Mouse (Mus musculus): ENCODE data around the gene Dok7.

Gene Dok7

DNA sequence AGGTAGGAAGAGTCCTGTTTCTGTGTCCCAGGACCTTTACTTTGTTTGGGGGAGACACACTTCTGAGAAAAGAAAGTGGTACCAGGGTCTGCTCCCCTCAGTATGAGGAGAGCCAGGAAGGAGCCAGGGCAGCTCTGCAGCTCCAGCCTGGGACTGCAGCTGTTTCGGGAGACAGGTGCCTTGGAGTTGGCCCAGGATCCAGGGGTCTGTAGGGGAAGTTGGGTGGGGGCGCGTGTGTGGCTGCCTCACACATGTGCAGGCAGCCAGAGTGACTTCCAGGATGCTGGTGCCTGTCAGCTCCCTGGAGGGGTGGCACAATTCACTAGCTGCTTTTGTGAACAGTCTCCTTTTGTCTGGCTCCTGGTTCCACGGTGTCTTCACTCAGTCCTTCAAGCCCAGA lies 1.0 kb downstream of the Dok7 start:
- DNase-seq (ENCODE audit: low spot score): no peak

DNA sequence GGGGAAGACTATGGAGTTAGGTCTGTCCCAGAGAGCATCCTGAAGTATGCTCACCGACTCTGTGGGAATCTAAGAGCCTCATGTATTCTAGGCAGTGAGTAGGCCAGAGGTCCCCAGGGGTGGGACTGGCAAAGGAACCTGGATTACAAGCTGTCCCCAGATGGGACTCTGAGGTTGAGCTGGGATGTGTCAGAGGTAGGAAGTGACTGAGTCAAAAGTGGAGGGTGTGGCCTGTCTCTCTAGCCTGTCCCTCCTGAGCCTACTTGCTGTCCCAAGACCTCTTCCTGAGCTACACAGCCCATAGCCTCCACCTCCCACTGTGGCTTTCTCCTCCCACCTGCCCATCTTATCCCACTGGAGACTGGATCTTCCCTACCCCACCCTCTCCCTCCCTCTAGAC lies 1.6 kb downstream of the Dok7 start:
- no peak for DNase-seq (ENCODE audit: low spot score)

DNA sequence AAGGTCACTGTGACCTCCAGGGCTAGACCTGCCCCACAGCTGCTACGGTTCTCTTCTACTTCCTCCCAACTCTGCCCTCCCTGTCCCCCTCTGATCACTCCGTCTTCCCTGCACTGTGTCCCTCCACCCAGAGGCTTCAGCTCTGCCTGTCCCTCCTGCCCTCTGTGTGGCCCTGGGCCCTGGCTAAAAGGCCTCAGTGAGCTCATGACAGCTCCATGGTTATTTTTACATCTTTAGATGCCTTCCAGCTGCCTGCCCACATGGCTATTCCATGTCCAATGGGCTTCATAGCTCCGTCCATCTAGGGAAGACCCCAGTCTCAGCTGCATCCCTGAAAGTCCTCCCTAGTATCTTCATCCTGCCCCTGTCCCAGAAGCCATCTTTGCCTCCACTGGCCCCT lies 3.5 kb downstream of the Dok7 start:
- no peak for DNase-seq (ENCODE audit: low spot score)

DNA sequence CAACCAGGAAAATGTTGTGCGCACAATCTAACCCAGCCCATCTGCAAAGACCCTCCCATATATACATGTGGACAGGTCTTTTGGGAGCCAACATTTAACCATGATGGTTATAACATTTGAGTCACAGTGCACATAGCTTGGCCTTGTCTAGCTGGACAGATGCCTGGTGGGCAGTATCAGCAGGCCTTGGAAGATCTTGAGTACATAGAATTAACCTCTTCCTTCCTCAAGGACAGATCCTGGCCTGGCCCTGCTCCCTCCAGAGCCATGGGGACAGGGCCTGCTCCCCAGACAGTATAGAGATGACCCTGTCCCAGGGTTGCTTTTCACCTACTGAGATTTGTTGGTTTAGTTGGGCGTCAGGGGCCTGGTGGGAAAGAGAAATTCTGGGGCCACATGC lies 13.3 kb downstream of the Dok7 start:
- DNase-seq (ENCODE audit: low spot score): no peak

DNA sequence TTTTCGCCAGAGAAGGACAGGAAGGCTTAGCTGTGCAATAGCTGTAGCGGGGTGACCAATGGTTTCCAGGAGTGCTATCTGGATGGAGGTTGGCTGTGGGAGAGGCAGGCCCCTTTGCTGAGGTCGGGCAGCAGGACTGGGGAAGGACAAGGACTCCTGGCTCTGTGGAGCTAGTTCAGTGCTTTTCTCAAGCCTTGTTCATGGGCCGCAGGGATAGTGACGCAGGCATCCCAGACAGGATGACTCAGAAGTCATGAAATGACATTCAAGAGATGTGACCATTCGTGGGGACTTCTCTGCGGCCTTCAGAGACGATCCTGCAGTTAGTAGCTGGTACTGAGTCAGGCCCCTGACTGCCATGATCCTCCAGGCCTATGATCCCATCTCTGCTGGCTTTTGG lies 13.7 kb downstream of the Dok7 start:
- DNase-seq (ENCODE audit: low spot score): no peak

DNA sequence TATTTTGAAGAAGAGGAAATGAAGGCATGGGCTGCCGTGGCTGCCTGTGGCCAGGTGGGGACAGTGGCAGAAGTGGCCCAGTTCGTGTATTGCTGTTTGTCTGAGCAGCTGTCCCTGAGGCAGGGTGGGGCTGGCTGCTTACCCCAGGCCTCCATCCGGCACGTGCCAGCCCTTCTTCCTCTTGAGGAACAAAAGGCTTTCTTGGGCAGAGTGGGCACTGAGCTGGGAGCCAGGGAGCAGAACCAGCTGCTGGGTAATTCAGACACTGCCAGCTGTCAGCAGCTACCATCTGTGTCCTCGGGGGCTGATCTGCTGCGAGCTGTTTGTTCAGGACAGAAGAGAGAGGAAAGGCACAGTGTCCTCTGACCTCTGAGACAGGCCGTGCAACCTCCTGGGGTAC lies 14.4 kb downstream of the Dok7 start:
- peak; percentile 63 for DNase-seq (ENCODE audit: low spot score)

DNA sequence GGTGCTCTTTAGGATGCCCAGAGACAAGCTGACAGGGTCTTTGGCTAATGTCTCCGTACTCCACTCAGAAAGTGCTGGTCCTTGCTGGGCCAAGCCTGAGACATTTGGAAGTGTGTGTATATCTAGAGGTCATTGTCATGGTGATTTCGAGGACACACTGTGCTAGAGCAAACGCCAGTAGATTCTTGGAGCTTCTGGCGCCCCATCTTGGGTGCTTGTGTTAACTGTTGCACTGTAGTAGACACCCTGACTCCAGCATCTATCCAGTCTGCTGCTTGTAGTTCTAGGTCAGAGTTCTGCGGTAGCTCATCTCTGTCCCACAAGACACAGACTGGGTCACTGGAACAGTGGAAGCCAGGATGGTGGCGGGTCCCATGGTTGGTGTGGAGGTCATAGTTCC lies 15.3 kb downstream of the Dok7 start:
- DNase-seq (ENCODE audit: low spot score): no peak

DNA sequence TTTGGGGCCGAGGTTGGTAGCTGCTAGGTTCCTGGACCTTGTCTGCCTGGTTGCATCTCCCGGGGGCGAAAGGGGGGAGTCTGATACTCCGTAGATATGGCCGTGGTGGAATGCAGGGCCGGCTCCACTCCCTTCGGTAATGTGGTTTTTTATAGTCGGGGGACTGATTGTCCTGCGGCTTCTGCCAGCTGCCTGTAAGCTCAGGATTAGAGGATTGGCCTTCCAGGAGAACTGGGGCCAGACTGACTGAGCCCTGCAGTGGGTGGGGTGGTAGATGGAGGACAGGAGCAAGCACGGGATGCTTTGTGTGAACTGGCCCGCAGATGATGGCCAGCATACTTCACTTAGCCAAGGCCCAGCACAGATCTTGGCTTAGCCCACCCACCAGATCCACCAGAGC lies 16.7 kb downstream of the Dok7 start:
- no peak for DNase-seq (ENCODE audit: low spot score)

DNA sequence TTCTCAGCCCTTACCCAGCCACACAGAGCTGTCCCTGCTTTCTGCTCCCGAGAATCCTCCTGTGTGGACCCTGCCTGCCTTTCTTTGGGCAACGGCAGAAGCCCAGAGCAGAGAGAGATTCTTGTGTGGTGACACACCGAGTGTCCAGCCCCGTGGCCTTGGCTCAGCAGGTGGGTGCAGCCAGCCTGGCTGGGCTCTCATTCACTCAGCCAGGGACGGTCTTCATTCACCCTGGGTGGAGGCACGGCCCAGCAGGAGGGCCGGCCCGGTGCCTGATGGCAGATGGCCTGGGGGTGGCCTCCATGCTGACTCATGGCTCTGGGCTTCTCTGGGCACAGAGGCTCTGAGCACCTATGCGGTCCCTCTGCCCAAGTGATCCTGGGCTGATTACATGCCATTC lies 17.4 kb downstream of the Dok7 start:
- DNase-seq (ENCODE audit: low spot score): no peak

DNA sequence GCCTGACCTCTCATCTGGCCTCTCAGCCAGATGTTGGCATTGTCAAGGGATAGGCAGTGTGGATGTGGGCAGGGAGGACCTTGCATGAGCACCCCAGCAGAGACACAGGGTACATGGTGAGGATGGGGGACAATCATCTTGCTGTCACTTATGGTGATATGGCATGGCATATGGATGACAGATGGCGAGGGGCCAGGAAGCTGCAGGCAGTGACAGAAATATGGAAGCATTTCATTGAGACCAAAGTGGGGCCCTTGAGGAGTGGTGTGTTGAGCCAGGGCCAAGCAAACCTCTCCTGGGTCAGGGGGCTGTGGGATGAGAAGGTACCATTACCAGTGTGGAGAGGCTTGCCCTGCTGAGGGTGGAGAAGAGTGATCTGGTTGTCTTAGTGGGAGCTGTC lies 19.8 kb downstream of the Dok7 start:
- no peak for DNase-seq (ENCODE audit: low spot score)

DNA sequence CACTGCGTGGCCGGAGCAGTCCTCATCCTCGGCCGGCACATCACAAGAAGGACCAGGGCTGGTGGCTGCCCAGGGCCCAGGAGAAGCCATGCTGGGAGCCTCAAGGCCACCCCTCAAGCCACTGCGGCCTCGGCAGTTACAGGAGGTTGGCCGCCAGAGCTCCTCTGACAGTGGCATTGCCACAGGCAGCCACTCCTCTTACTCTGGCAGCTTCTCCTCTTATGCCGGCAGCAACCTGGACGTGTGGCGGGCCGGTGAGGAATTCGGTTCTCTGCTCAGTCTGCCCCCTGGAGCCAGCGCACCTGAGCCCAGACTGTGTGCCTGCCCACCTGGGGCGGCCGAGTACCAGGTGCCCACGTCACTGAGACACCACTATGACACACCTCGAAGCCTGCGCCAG lies 22.5 kb downstream of the Dok7 start:
- no peak for DNase-seq (ENCODE audit: low spot score)

DNA sequence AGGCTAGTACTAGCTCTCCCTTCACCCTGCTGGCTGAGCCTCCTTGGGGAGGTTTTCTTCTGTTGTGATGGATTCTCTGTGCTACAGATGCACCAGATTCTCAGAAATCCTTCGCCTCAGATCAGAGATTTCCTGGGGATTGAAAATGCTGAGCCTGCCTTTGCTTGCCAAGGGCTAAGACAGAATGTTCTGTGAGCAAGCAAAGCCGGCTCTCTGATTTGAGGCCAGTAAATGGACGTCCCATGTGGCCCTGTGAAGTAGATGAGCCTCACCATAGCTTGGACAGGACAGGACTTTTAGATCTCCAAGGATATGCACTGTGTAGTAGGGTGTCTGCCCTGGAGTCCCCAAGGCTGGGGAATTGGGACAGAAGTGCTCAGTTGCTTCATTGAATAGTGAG lies 28.3 kb downstream of the Dok7 start:
- no peak for DNase-seq (ENCODE audit: low spot score)

DNA sequence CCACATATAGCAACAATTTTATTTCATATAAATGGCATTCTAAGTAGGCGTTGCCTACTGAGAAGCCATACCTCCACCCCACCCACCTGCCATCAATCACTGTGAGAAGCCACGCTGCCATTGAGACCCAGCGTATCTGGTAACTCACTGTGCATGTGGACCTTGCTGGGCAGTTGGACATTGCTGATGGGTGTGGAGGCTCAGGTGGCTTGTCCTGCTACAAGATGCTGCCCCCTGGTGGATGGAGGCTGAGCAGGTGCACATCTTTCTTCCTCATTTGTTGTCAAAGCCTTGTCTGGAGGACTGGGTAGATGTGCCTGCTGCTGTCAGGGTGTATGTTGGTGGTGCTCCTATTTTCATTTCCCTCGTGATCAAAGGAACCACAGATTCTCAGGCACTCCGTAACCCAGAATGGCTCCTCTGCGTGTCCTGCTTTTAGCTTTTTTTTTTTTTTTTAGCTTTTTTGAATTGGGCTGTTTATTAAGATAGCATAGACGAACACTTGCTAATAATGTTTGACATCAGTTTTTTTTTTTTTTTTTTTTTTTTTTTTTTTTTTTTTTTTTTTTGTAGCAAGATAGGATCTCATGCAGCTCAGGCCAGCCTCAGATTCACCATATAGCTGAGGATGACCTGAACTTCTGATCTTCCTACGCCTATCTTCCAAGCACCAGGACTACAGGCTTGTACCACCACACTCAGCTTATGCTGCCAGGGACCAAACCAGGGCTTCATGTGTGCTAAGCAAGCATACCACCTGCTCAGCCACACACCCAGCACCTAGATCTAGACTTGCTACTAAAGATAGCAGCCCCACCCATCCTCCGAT lies 32.4 kb downstream of the Dok7 start:
- DNase-seq (ENCODE audit: low spot score): peak; percentile 83

DNA sequence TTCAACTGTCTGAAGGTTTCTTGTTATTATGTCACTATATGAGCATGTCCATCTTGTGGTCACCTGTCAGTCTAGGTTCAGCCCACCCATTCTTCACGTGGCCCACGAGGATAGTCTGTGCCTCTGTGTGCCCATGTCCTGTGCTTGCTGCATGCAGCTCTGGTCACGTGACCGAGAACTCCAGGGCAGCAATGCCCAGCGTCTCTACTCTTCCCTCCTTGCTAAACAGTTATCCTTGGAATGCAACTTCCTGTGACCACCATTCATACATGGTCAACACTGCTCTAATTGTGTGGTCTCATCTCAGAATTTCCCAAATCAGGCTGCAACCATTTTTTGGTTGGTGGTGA lies 33.0 kb downstream of the Dok7 start:
- DNase-seq (ENCODE audit: low spot score): no peak

DNA sequence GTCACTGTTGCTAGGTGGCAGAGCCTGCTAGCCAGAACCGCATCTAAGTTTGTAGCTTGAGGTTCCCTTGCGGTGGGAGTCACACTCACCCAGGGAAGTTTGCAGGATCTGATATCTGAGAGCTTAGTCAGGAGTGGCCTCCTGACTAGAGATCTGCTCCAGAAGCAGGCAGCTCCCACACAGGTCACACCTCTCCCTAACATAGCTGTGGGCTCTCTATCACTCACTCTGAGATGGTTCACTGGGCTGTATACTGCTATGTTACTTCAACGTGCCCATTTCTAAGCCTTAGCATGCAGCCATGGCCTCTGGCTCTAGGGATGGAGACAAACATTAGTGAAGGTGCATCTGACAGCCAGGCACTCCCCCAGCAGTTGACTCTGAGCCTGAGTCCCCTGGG lies 35.1 kb downstream of the Dok7 start:
- DNase-seq (ENCODE audit: low spot score): no peak

DNA sequence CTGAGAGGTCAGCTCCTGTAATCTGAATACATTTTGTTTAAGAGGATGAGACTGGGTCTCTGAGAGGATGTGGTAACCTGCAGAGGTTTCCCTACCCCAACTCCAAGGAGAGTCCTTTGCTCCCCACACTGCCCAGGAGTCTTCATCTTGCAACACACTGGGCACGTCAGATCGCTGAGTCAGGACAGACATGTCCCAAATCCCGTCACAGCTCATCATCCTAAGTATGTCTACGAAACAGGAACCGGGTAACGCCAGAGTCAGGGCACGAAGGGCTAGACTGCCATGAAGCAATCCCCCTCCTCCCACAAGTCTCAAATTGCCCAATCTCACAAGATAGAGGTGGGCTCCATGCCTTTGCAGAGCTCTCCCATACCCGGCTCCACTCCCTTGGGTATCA lies 46.5 kb downstream of the Dok7 start:
- DNase-seq (ENCODE audit: low spot score): no peak

DNA sequence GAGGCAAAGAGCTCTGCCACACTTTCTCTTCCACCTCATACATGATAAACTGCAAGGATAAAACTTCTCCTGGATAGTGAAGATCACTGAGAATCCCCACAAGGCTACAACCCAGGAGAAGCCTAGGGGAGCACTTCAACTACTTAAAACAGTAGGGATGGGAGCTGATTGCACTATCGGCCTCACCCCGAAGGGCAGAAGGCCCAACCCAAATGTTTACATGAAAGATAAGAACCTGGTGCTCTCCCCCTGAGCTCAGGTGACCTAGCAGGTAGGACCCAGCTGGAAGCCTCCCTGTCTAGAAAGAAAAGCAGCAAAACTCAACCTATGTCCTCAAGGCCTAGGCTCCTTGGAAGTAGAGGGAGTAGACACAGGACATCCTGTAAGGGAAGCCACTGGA lies 47.0 kb downstream of the Dok7 start:
- DNase-seq (ENCODE audit: low spot score): no peak

DNA sequence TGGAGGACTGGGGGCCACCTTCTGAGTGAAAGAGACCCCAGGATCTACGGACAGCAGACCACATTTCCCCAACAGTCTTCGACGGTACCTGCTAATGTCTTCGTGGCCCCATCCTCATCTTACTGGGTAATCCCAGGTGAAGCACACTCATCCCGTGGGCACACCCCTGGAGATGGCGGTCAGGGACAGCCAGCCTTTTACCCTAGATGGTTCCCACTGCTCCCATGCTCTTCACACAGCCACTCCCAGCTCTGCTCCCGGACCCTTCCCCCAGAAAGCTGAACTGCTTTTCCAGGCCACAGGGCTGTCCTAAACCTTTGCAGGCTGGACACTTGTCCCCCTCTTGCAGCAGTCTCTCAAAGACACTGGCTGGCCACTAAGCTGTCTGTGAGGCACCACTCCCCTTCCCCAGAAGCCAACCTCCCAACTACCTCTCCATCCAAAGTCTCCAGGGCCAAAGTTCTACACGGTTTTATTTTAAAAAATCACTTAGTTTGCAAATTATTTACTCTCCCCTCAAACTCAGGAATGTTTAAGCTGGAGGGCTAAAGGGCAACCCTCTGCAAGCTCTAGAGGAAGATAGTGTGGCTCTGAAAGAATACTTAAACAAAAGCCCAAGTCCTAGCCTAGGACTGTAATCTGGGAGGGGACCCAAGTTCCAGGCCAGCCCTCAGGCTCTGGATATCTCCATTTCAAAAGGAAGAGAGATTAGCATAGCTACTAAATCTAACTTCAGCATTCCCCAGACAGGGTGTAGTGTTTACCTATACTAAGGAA lies 47.8 kb downstream of the Dok7 start:
- no peak for DNase-seq (ENCODE audit: low spot score)

DNA sequence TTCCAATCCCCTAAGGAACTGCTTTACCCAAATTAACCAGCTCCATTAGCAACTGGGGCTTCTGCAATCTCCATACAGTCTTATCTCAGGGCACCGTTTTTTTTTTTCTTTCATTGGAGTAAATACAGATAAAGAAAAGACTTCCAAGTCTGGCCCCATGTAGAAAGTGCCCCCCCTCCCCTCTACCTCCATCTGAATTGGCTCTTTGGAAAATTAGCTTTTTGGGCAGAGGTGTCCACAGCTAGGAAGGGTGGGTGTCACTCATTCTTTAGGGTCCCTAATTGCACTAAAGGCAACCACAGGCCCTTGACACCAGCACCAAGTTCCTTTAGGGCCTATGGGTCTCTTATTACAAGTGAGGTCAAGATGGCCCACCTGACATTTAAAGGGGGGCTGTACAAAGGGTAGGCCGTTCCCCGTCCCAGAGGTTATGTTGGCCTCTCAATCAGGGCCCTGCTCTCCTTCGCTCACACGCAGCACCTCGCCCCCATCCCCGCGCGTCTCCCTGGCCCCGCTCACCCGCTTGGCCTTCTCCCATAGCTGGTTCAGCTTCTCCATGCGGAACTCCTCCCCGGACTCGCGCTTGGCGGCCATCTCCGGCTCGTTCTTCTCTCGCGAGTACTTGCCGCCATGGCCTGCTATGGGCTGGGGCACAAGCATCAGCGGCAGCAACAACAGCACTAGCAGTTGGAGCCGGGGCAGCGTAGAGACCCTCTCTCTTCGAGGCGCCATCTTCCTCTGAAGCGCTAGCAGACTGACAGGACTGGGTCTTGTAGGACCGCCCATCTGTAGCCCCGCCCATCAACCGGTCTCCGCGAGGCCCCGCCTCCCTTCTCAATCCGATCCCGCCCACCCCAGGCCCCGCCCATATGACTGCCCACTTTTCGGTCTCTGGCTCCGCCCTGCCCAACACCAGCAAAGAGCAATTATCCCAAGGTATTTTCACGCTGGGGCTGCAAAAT lies 48.7 kb downstream of the Dok7 start, which contains the start of gene Lrpap1:
Gene Lrpap1 (minus strand): TSS at position 807 of the 962 bp plus-strand sequence.
- peak; percentile 88 for DNase-seq (ENCODE audit: low spot score)

DNA sequence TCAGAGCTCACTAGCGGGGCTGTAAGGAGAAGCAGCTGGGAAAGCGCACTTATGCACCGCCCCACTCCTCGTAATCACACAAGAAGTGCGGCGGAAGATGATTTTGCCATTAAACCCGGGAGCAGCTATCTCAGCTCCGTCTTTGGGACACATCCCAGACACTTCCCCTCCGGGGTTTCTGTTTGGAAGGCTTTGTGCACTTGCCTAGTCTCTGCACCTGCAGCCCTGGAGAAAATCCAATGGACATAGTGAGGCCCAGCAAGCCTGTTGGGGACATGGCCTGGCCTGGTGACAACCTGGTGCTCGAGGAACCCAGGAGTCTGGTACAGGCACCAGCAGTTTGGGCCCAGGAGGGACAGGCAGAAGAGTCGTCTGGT lies 49.3 kb downstream of the Dok7 start:
- no peak for DNase-seq (ENCODE audit: low spot score)

DNA sequence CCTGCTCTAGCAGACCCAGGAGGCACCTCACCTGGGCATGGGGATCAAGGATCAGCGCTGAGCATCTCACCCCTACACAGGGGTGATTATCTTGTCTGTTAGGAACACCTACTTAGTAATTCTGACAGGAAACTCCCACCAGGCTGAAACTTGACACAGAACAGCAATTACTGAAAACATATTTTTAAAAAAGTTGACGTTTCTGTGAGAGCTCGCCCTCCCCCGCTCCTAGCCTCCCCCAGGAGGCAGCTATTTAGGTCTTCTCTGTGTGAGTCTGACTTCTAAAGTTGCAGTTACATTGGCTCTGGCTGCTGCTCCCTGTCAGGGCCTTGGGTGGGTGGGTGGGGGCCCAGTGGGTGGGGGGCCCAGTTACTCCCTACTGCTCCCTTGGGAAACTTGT lies 55.9 kb downstream of the Dok7 start:
- no peak for DNase-seq (ENCODE audit: low spot score)

DNA sequence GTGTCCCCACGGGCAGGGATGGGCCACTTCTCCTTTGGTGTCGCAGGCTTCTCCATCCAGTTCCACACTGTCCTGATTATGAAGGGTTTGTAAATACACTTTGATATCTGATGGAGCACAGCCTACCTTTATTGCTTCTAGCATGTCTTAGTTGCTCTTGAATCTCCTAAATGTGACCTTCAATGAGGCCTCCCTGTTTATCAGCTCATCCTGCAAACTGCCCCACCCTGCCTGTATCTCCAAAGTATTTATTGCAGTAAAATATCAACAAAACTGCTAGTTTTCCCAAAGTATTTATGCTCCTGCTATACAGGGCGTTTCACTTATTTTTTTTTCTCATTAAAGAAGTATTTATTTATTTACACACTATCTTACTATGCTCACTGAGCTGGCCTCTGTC lies 59.4 kb downstream of the Dok7 start:
- no peak for DNase-seq (ENCODE audit: low spot score)

DNA sequence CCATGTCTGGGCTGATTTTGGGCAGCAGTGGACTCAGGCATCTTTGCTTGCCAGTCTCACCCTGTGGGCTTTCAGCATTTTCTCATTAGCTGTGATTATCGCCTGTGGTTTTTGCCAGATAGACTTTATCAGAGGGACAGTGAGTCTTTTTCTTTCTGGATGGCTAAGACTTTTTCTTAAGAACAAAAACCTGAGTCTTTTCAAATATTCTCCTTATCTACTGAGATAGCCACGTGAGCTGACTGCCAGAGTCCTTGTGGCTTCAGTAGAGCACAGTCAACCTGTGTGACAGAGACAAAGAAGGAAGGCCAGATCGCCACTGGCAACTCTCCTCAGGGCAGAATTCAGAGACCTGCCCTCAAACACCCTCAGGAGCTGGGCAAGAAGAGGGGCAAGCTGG lies 61.1 kb downstream of the Dok7 start:
- DNase-seq (ENCODE audit: low spot score): no peak

Measured in layer of hippocampus, adult 11-12 months (tissue).